Mouse (Mus musculus) CH12.LX (cell line): ENCODE measurements around the gene Renbp. TPM values are rescaled to one million over a fixed set of nuclear protein-coding genes. Genes with fewer than 3 reads are reported as not detected.
A peak's percentile ranks its signal among the peaks of the same experiment; 100 is the strongest.

Experiments used
- DNase-seq: peaks from one replicate; pipeline ENCODE4 v3.0.0-alpha.2; 2013; ENCODE audit errors: extremely low read depth
- H3K27ac ChIP-seq: 2 replicates; pipeline ENCODE4 v1.5.1; 2012; ENCODE audit warnings: low read depth, mild to moderate bottlenecking, control low read depth, moderate library complexity; ENCODE audit not compliant: insufficient read depth
- H3K27me3 ChIP-seq: replicated peaks from 2 replicates; pipeline ENCODE3; 2012; ENCODE audit warnings: inconsistent platforms
- H3K36me3 ChIP-seq, 2 experiments: replicated peaks in 1 of 2; 2 replicates each; pipeline versions ENCODE3 to v1.6.1; 2012; ENCODE audit warnings: inconsistent platforms in 1 of 2, low read length in 1 of 2, mild to moderate bottlenecking in 1 of 2, mixed read lengths in 1 of 2, moderate library complexity in 1 of 2; ENCODE audit not compliant: control insufficient read depth in 1 of 2, insufficient read depth in 1 of 2
- H3K4me1 ChIP-seq, 2 experiments: 2 replicates each; pipeline ENCODE4 v1.6.1; 2012; ENCODE audit warnings: inconsistent platforms in 1 of 2, moderate library complexity in 1 of 2; ENCODE audit not compliant: insufficient read depth in 2 of 2, control insufficient read depth in 1 of 2
- H3K4me2 ChIP-seq: 2 replicates; pipeline ENCODE4 v1.6.1; 2012; ENCODE audit warnings: low read depth, mild to moderate bottlenecking, control low read depth; ENCODE audit not compliant: poor library complexity, insufficient read depth, severe bottlenecking
- H3K4me3 ChIP-seq, 3 experiments: fragments of 150-350 bp in 1 of 3; sonication (generic) in 1 of 3; replicated peaks in 1 of 3; 2 replicates each; pipeline versions ENCODE3 to v1.5.1; 2011 to 2012; ENCODE audit warnings: low read depth in 2 of 3, low read length in 2 of 3, mild to moderate bottlenecking in 2 of 3, moderate library complexity in 2 of 3, control low read depth in 1 of 3, improper control_type of control experiment in 1 of 3, inconsistent platforms in 1 of 3, mixed read lengths in 1 of 3; ENCODE audit not compliant: poor library complexity in 1 of 3
- H3K79me2 ChIP-seq: replicated peaks from 2 replicates; pipeline ENCODE4 v1.6.1; 2012; ENCODE audit warnings: mild to moderate bottlenecking, moderate library complexity; ENCODE audit not compliant: control insufficient read depth, poor library complexity, insufficient read depth, severe bottlenecking; ENCODE audit errors: extremely low read depth
- H3K9ac ChIP-seq: 2 replicates; pipeline ENCODE4 v1.6.1; 2012; ENCODE audit warnings: low read depth, mild to moderate bottlenecking, control low read depth, moderate library complexity; ENCODE audit not compliant: insufficient read depth
- H3K9me3 ChIP-seq: replicated peaks from 2 replicates; pipeline ENCODE3; 2012; ENCODE audit warnings: low read length, inconsistent platforms, mixed read lengths
- BHLHE40 ChIP-seq: IDR thresholded peaks from 2 replicates; pipeline ENCODE4 v1.6.1; 2011; ENCODE audit warnings: mild to moderate bottlenecking, low read depth, low read length, improper control_type of control experiment
- CTCF ChIP-seq, 2 experiments: IDR thresholded peaks in 1 of 2; conservative IDR thresholded peaks in 1 of 2; 2 replicates each; pipeline ENCODE4 v1.5.1; 2011 to 2012; ENCODE audit warnings: low read depth in 2 of 2, low read length in 2 of 2, improper control_type of control experiment in 1 of 2, inconsistent platforms in 1 of 2, mild to moderate bottlenecking in 1 of 2, moderate library complexity in 1 of 2
- E2F4 ChIP-seq: IDR thresholded peaks from 2 replicates; pipeline ENCODE4 v1.6.1; 2011; ENCODE audit warnings: low read depth, low read length, improper control_type of control experiment; ENCODE audit not compliant: insufficient replicate concordance
- EP300 ChIP-seq: IDR thresholded peaks from 2 replicates; pipeline ENCODE4 v1.6.1; 2011; ENCODE audit warnings: low read length, improper control_type of control experiment
- ETS1 ChIP-seq: conservative IDR thresholded peaks from 2 replicates; pipeline ENCODE4 v1.6.1; 2012; ENCODE audit warnings: low read depth, mild to moderate bottlenecking, inconsistent platforms, low read length, improper control_type of control experiment, moderate library complexity
- GABPA ChIP-seq: IDR thresholded peaks from 2 replicates; pipeline ENCODE4 v1.6.1; 2012; ENCODE audit warnings: low read depth, low read length, improper control_type of control experiment, inconsistent platforms; ENCODE audit not compliant: insufficient replicate concordance
- IRF4 ChIP-seq: IDR thresholded peaks from 2 replicates; pipeline ENCODE4 v1.6.1; 2014; ENCODE audit warnings: low read depth, mild to moderate bottlenecking, inconsistent platforms, low read length, improper control_type of control experiment
- JUND ChIP-seq: conservative IDR thresholded peaks from 2 replicates; pipeline ENCODE4 v1.6.1; 2011; ENCODE audit warnings: low read depth, low read length, improper control_type of control experiment
- KAT2A ChIP-seq: IDR thresholded peaks from 2 replicates; pipeline ENCODE4 v1.6.1; 2012; ENCODE audit warnings: low read length, improper control_type of control experiment, inconsistent platforms; ENCODE audit not compliant: insufficient replicate concordance
- MAFK ChIP-seq: IDR thresholded peaks from 2 replicates; pipeline ENCODE4 v1.6.1; 2011; ENCODE audit warnings: low read length, improper control_type of control experiment; ENCODE audit not compliant: insufficient replicate concordance
- MAZ ChIP-seq: IDR thresholded peaks from 2 replicates; pipeline ENCODE4 v1.6.1; 2012; ENCODE audit warnings: low read depth, mild to moderate bottlenecking, inconsistent platforms, low read length, improper control_type of control experiment, moderate library complexity
- MXI1 ChIP-seq: IDR thresholded peaks from 2 replicates; pipeline ENCODE4 v1.6.1; 2011; ENCODE audit warnings: mild to moderate bottlenecking, low read depth, low read length, improper control_type of control experiment
- NELFE ChIP-seq: IDR thresholded peaks from 2 replicates; pipeline ENCODE4 v1.6.1; 2011; ENCODE audit warnings: low read depth, low read length, improper control_type of control experiment
- NRF1 ChIP-seq: IDR thresholded peaks from 2 replicates; pipeline ENCODE4 v1.6.1; 2014; ENCODE audit warnings: low read depth, mild to moderate bottlenecking, inconsistent platforms, low read length, improper control_type of control experiment, moderate library complexity
- PAX5 ChIP-seq: IDR thresholded peaks from 2 replicates; pipeline ENCODE4 v1.6.1; 2012; ENCODE audit warnings: low read length, inconsistent platforms, mixed read lengths
- SIN3A ChIP-seq: IDR thresholded peaks from 2 replicates; pipeline ENCODE4 v1.6.1; 2012; ENCODE audit warnings: low read length, improper control_type of control experiment, inconsistent platforms
- SMC3 ChIP-seq: IDR thresholded peaks from 2 replicates; pipeline ENCODE4 v1.6.1; 2011; ENCODE audit warnings: low read depth, low read length, improper control_type of control experiment
- USF1 ChIP-seq: IDR thresholded peaks from 2 replicates; pipeline ENCODE4 v1.6.1; 2014; ENCODE audit warnings: low read depth, mild to moderate bottlenecking, inconsistent platforms, low read length, improper control_type of control experiment
- ZMIZ1 ChIP-seq: IDR thresholded peaks from 2 replicates; pipeline ENCODE4 v1.6.1; 2012; ENCODE audit warnings: low read depth, mild to moderate bottlenecking, inconsistent platforms, low read length, improper control_type of control experiment
- dilution Hi-C: fragments of 300-500 bp; cut with MboI; formaldehyde crosslinking; loops from 2 replicates; pipeline ENCODE4 v1.14.3; 2020; ENCODE audit warnings: low sequenced_read_pairs; ENCODE audit not compliant: extremely low pct_unique_long_range_greater_than_20kb, extremely low pct_ligation_motif_present
- in situ Hi-C: fragments of 300-500 bp; cut with MboI; formaldehyde crosslinking; loops from 3 replicates; pipeline ENCODE4 v1.14.3; 2019; ENCODE audit warnings: low sequenced_read_pairs, low pct_ligation_motif_present, low pct_unique_long_range_greater_than_20kb, mixed read lengths
- polyA plus RNA-seq: library from polyadenylated mRNA; unstranded; fragments of >175 nt; gene quantifications from 2 replicates; pipeline ENCODE4 v1.2.1, GENCODE M21; 2012; ENCODE audit warnings: low read depth; ENCODE audit not compliant: insufficient read length
- total RNA-seq, 2 experiments: library from RNA; depleted of rRNA; stranded (reverse); fragments of 300-350 nt in 1 of 2; fragments of >200 nt in 1 of 2; gene quantifications; 2 replicates each; pipeline ENCODE4 v1.2.3; 2012 to 2014

Gene Renbp
- total and polyA plus RNA-seq, 3 experiments: 24.7 to 66.3 (median 43.4) TPM

- TF ChIP-seq MXI1 (no peak), GABPA (no peak), SMC3 (no peak), MAZ (no peak), EP300 (no peak), JUND (no peak), CTCF (conservative IDR thresholded peaks at IDR 0.05 in 1 of 2, IDR thresholded peaks at IDR 0.05 in 1 of 2; ENCODE audit: low read depth in 2 of 2, low read length in 2 of 2) (no peak), ZMIZ1 (no peak), BHLHE40 (no peak), NELFE (no peak), KAT2A (no peak)
- TF ChIP-seq, all 38 proteins: peak for 0
- Histone ChIP-seq H3K27ac (peak overlapping the region; percentile 63; the same call in 1 of the 2 replicates), H3K79me2 (peaks cover 16% of the 10 kb centered on the region), H3K27me3 (no peaks in the 10 kb centered on the region), H3K9ac (peak overlapping the region; percentile 57), H3K4me1 (peaks cover 2 to 18% of the 10 kb centered on the region in 2 experiments; a peak in 2 of 4 replicates), H3K36me3 (peaks cover 35 to 50% of the 10 kb centered on the region in 2 experiments), H3K4me2 (peak overlapping the region; percentile 95), H3K4me3 (peak overlapping the region; percentile 66 to 92 (median 66)), H3K9me3 (no peaks in the 10 kb centered on the region)
- in situ Hi-C loops: no loop called here
- no peak for DNase-seq
- dilution Hi-C loops: no loop called here
These were observed 9.3 kb downstream of the Renbp start for GRCm38 (mm10) chrX:73921285-73921822.

DNA sequence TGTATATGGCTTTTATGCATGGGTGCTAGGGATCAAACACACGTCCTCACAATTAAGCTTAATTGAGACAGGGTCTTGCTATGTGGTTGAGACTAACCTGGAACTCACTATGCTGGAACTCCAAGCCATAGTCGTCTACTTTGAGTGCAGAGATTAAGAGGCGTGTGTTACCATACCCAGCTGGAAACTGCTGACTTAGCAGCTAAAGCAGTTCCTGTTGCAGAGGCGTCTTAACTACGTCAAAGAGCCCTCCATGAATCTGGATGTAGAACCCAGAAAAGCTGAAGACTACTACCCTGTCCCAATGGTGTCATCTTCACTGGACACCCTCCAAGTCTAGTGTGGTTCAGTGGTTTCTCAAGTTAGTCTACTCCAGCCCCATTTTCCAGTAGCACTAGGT lies 12.0 kb downstream of the Renbp start:
- no peaks in the 10 kb centered on the region for H3K27me3 ChIP-seq
- no peak overlapping the region for H3K4me2 ChIP-seq
- in situ Hi-C loops (no loop called here), dilution Hi-C loops (no loop called here)
- H3K36me3 ChIP-seq: peaks cover 31 to 33% of the 10 kb centered on the region in 2 experiments
- peaks cover 2 to 21% of the 10 kb centered on the region in 2 experiments; a peak in 2 of 4 replicates for H3K4me1 ChIP-seq
- no peaks in the 10 kb centered on the region for H3K9me3 ChIP-seq
- no peak overlapping the region for H3K27ac ChIP-seq
- H3K9ac ChIP-seq: no peak overlapping the region
- peaks cover 16% of the 10 kb centered on the region for H3K79me2 ChIP-seq
- TF ChIP-seq MAFK (no peak), USF1 (no peak), MAZ (no peak), NELFE (no peak), ETS1 (no peak), SMC3 (no peak), IRF4 (no peak), E2F4 (no peak), SIN3A (no peak), PAX5 (no peak), NRF1 (no peak)
- H3K4me3 ChIP-seq: no peak overlapping the region
- no peak for DNase-seq
